Mouse (Mus musculus) MEL (cell line): Measurements from ENCODE around the gene Arhgap24. TPM values are rescaled to one million over a fixed set of nuclear protein-coding genes. Genes with fewer than 3 reads are reported as not detected.

ENCODE experiments used
- DNase-seq: peaks from one replicate; pipeline ENCODE4 v3.0.0; 2011; ENCODE audit warnings: low read depth, low spot score
- H3K27ac ChIP-seq: 2 replicates; pipeline ENCODE4 v1.5.1; 2012; ENCODE audit warnings: low read depth, mild to moderate bottlenecking, control low read depth, low read length, moderate library complexity; ENCODE audit not compliant: control insufficient read depth
- H3K27me3 ChIP-seq, 2 experiments: fragments of 150-350 bp in 1 of 2; sonication (generic) in 1 of 2; 2 replicates each; pipeline ENCODE4 v1.6.1; 2012; ENCODE audit warnings: low read length in 2 of 2, mild to moderate bottlenecking in 2 of 2, improper control_type of control experiment in 1 of 2, moderate library complexity in 1 of 2; ENCODE audit not compliant: insufficient read depth in 2 of 2, control insufficient read depth in 1 of 2
- H3K36me3 ChIP-seq, 2 experiments: 2 replicates each; pipeline ENCODE4 v1.6.1; 2012 to 2014; ENCODE audit warnings: low read length in 2 of 2, improper control_type of control experiment in 1 of 2, inconsistent platforms in 1 of 2, mild to moderate bottlenecking in 1 of 2; ENCODE audit not compliant: insufficient read depth in 2 of 2, control insufficient read depth in 1 of 2
- H3K4me1 ChIP-seq, 2 experiments: fragments of 150-350 bp in 1 of 2; sonication (generic) in 1 of 2; 2 replicates each; pipeline ENCODE4 v1.6.1; 2012; ENCODE audit warnings: low read length in 2 of 2, improper control_type of control experiment in 1 of 2, mild to moderate bottlenecking in 1 of 2; ENCODE audit not compliant: insufficient read depth in 2 of 2, control insufficient read depth in 1 of 2
- H3K4me3 ChIP-seq, 2 experiments: fragments of 150-350 bp in 1 of 2; sonication (generic) in 1 of 2; 2 replicates each; pipeline ENCODE4 v1.5.1; 2012; ENCODE audit warnings: low read depth in 2 of 2, low read length in 2 of 2, mild to moderate bottlenecking in 2 of 2, moderate library complexity in 2 of 2, control low read depth in 1 of 2, improper control_type of control experiment in 1 of 2; ENCODE audit not compliant: control insufficient read depth in 1 of 2, insufficient read depth in 1 of 2
- H3K79me2 ChIP-seq: 2 replicates; pipeline ENCODE4 v1.6.1; 2012; ENCODE audit warnings: mild to moderate bottlenecking, low read length, moderate library complexity; ENCODE audit not compliant: control insufficient read depth, poor library complexity, insufficient read depth
- H3K9ac ChIP-seq: 2 replicates; pipeline ENCODE4 v1.6.1; 2012; ENCODE audit warnings: low read depth, mild to moderate bottlenecking, control low read depth, low read length, moderate library complexity; ENCODE audit not compliant: control insufficient read depth, poor library complexity, severe bottlenecking
- H3K9me3 ChIP-seq: fragments of 150-350 bp; sonication (generic); replicated peaks from 2 replicates; pipeline ENCODE4 v1.6.1; 2012; ENCODE audit warnings: mild to moderate bottlenecking, low read length, improper control_type of control experiment, moderate library complexity; ENCODE audit not compliant: insufficient read depth
- BHLHE40 ChIP-seq: IDR thresholded peaks from 2 replicates; pipeline ENCODE4 v1.6.1; 2012; ENCODE audit warnings: low read depth, mild to moderate bottlenecking, inconsistent platforms, low read length, improper control_type of control experiment, borderline replicate concordance
- CHD1 ChIP-seq: IDR thresholded peaks from 2 replicates; pipeline ENCODE4 v1.6.1; 2012; ENCODE audit warnings: low read depth, mild to moderate bottlenecking, inconsistent platforms, low read length, improper control_type of control experiment
- CHD2 ChIP-seq: IDR thresholded peaks from 2 replicates; pipeline ENCODE4 v1.6.1; 2011; ENCODE audit warnings: low read length, improper control_type of control experiment
- ELF1 ChIP-seq: IDR thresholded peaks from 2 replicates; pipeline ENCODE4 v1.6.1; 2014; ENCODE audit warnings: low read depth, mild to moderate bottlenecking, inconsistent platforms, low read length, improper control_type of control experiment, moderate library complexity
- GABPA ChIP-seq: IDR thresholded peaks from 2 replicates; pipeline ENCODE4 v1.6.1; 2012; ENCODE audit warnings: low read depth, mild to moderate bottlenecking, inconsistent platforms, low read length, improper control_type of control experiment, moderate library complexity
- HCFC1 ChIP-seq: IDR thresholded peaks from 2 replicates; pipeline ENCODE4 v1.6.1; 2012; ENCODE audit warnings: low read depth, mild to moderate bottlenecking, inconsistent platforms, low read length, improper control_type of control experiment, moderate library complexity
- JUND ChIP-seq: IDR thresholded peaks from 2 replicates; pipeline ENCODE4 v1.6.1; 2011; ENCODE audit warnings: low read depth, mild to moderate bottlenecking, improper control_type of control experiment, low read length
- KAT2A ChIP-seq: conservative IDR thresholded peaks from 2 replicates; pipeline ENCODE4 v1.6.1; 2012; ENCODE audit warnings: low read depth, low read length, improper control_type of control experiment, inconsistent platforms
- MAFK ChIP-seq: IDR thresholded peaks from 2 replicates; pipeline ENCODE4 v1.6.1; 2011; ENCODE audit warnings: low read depth, mild to moderate bottlenecking, low read length, improper control_type of control experiment, borderline replicate concordance
- MAX ChIP-seq: IDR thresholded peaks from 2 replicates; pipeline ENCODE4 v1.6.1; 2011; ENCODE audit warnings: low read length, improper control_type of control experiment
- MAZ ChIP-seq: IDR thresholded peaks from 2 replicates; pipeline ENCODE4 v1.6.1; 2012; ENCODE audit warnings: low read depth, mild to moderate bottlenecking, inconsistent platforms, low read length, improper control_type of control experiment
- MEF2A ChIP-seq: IDR thresholded peaks from 2 replicates; pipeline ENCODE4 v1.6.1; 2014; ENCODE audit warnings: low read depth, mild to moderate bottlenecking, inconsistent platforms, low read length, improper control_type of control experiment; ENCODE audit not compliant: poor library complexity, insufficient replicate concordance, severe bottlenecking; ENCODE audit errors: extremely low read depth
- MYC ChIP-seq: IDR thresholded peaks from 2 replicates; pipeline ENCODE4 v1.6.1; 2011; ENCODE audit warnings: low read depth, mild to moderate bottlenecking, low read length, improper control_type of control experiment, moderate library complexity
- NRF1 ChIP-seq: IDR thresholded peaks from 2 replicates; pipeline ENCODE4 v1.6.1; 2014; ENCODE audit warnings: low read depth, mild to moderate bottlenecking, inconsistent platforms, low read length, improper control_type of control experiment, moderate library complexity; ENCODE audit not compliant: poor library complexity, insufficient read depth, severe bottlenecking
- POLR2A ChIP-seq, 2 experiments: IDR thresholded peaks; 2 replicates each; pipeline ENCODE4 v1.6.1; 2011 to 2012; ENCODE audit warnings: low read length in 2 of 2, mild to moderate bottlenecking in 2 of 2, control low read depth in 1 of 2, improper control_type of control experiment in 1 of 2, low read depth in 1 of 2, moderate library complexity in 1 of 2; ENCODE audit not compliant: control insufficient read depth in 1 of 2, insufficient read depth in 1 of 2, poor library complexity in 1 of 2
- POLR2AphosphoS5 ChIP-seq: IDR thresholded peaks from 2 replicates; pipeline ENCODE4 v1.6.1; 2012; ENCODE audit warnings: low read depth, borderline replicate concordance, mild to moderate bottlenecking, inconsistent platforms, low read length, moderate library complexity, mixed read lengths
- RCOR1 ChIP-seq: IDR thresholded peaks from 2 replicates; pipeline ENCODE4 v1.6.1; 2012; ENCODE audit warnings: low read depth, mild to moderate bottlenecking, inconsistent platforms, low read length, improper control_type of control experiment
- SIN3A ChIP-seq: IDR thresholded peaks from 2 replicates; pipeline ENCODE4 v1.6.1; 2012; ENCODE audit warnings: low read length, improper control_type of control experiment, inconsistent platforms
- SMC3 ChIP-seq: IDR thresholded peaks from 2 replicates; pipeline ENCODE4 v1.6.1; 2011; ENCODE audit warnings: low read depth, low read length, improper control_type of control experiment
- TBP ChIP-seq: IDR thresholded peaks from 2 replicates; pipeline ENCODE4 v1.8.0; 2011; ENCODE audit warnings: low read depth, low read length, improper control_type of control experiment
- TCF12 ChIP-seq: IDR thresholded peaks from 2 replicates; pipeline ENCODE4 v1.6.1; 2014; ENCODE audit warnings: low read depth, mild to moderate bottlenecking, inconsistent platforms, low read length, improper control_type of control experiment, moderate library complexity
- UBTF ChIP-seq: IDR thresholded peaks from 2 replicates; pipeline ENCODE4 v1.6.1; 2012; ENCODE audit warnings: low read depth, mild to moderate bottlenecking, inconsistent platforms, low read length, improper control_type of control experiment, moderate library complexity, borderline replicate concordance; ENCODE audit not compliant: insufficient read depth
- USF2 ChIP-seq, 2 experiments: IDR thresholded peaks; 2 replicates each; pipeline ENCODE4 v1.6.1; 2011 to 2012; ENCODE audit warnings: improper control_type of control experiment in 2 of 2, low read length in 2 of 2, borderline replicate concordance in 1 of 2, inconsistent platforms in 1 of 2, low read depth in 1 of 2, mild to moderate bottlenecking in 1 of 2; ENCODE audit not compliant: insufficient read depth in 1 of 2
- ZC3H11A ChIP-seq: IDR thresholded peaks from 2 replicates; pipeline ENCODE4 v1.6.1; 2012; ENCODE audit warnings: low read depth, mild to moderate bottlenecking, inconsistent platforms, low read length, improper control_type of control experiment
- ZMIZ1 ChIP-seq: IDR thresholded peaks from 2 replicates; pipeline ENCODE4 v1.6.1; 2012; ENCODE audit warnings: low read depth, mild to moderate bottlenecking, inconsistent platforms, low read length, improper control_type of control experiment, moderate library complexity
- ZNF384 ChIP-seq: IDR thresholded peaks from 2 replicates; pipeline ENCODE4 v1.6.1; 2012; ENCODE audit warnings: low read depth, mild to moderate bottlenecking, inconsistent platforms, low read length, improper control_type of control experiment
- polyA plus RNA-seq, 2 experiments: library from polyadenylated mRNA; stranded (reverse) in 1 of 2; unstranded in 1 of 2; fragments of >175 nt in 1 of 2; fragments of >200 nt in 1 of 2; gene quantifications; 2 replicates each; pipeline versions ENCODE4 v1.2.1 to v1.2.4; 2012; ENCODE audit warnings: low replicate concordance in 2 of 2, low read depth in 1 of 2; ENCODE audit not compliant: insufficient read length in 2 of 2, insufficient read depth in 1 of 2, missing spikeins in 1 of 2
- total RNA-seq: library from RNA; depleted of rRNA; stranded (reverse); fragments of 300-350 nt; gene quantifications from 2 replicates; pipeline ENCODE4 v1.2.3, GENCODE M21; 2012

The Arhgap24 gene
- total and polyA plus RNA-seq, 3 experiments: not detected

DNA sequence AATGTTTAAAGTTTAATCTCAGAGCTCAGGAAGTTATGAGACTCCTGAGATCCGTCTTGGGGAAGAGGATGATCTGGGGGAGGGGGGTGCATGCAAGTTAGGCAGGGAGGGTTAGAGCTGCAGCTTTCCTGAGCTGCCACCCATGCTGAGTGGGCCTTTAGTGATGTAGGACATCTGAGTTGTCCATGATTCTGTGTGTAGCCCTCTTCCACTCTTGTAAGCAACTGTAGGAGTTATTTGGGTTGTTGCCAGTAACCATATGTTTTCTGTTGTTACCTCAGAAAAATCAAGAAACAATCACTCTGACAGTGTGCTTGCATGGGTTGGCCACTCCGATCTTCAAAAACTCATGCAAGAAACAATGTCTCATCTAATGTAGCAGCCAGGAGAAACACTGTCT lies 370.6 kb downstream of the Arhgap24 start:
- no peak for DNase-seq
- no peak overlapping the region for H3K27ac ChIP-seq
- H3K9me3 ChIP-seq: no peaks in the 10 kb centered on the region
- H3K79me2 ChIP-seq: no peaks in the 10 kb centered on the region
- H3K27me3 ChIP-seq: no peaks in the 10 kb centered on the region
- TF ChIP-seq SIN3A (no peak), ZNF384 (no peak), ZMIZ1 (no peak), USF2 (IDR thresholded peaks at IDR 0.05; ENCODE audit: borderline replicate concordance in 1 of 2, insufficient read depth in 1 of 2, low read depth in 1 of 2, low read length in 2 of 2) (no peak), HCFC1 (no peak), MAFK (no peak), ZC3H11A (no peak), JUND (no peak), GABPA (no peak), CHD1 (no peak), RCOR1 (no peak), POLR2A (IDR thresholded peaks at IDR 0.05; ENCODE audit: control insufficient read depth in 1 of 2, insufficient read depth in 1 of 2, low read depth in 1 of 2, low read length in 2 of 2, poor library complexity in 1 of 2) (no peak), KAT2A (no peak), MEF2A (no peak), TCF12 (no peak), SMC3 (no peak), CHD2 (no peak)
- H3K9ac ChIP-seq: no peak overlapping the region
- H3K36me3 ChIP-seq: no peaks in the 10 kb centered on the region
- no peak overlapping the region for H3K4me3 ChIP-seq
- no peaks in the 10 kb centered on the region for H3K4me1 ChIP-seq

DNA sequence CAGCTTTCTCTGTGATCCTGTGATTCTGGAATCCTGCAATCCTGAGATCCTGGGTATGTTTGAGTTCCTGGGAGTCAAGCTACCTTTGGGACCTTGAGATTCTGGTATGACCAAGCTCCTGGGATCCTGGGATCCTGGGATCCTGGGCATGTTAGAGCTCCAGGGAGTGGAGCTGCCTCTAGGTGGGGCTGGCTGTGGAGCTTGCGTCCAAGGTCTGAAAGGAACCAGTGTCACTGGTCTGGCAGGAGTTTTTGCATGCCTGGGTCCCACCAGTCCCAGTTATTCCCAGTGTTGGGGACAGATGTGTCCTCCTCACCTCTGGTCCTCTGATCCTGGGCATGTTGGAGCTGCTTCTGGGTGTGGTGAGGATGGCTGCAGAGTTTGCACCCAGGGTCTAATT lies 372.6 kb downstream of the Arhgap24 start:
- Histone ChIP-seq H3K4me1 (no peaks in the 10 kb centered on the region), H3K9ac (no peak overlapping the region), H3K9me3 (no peaks in the 10 kb centered on the region), H3K27ac (no peak overlapping the region), H3K27me3 (no peaks in the 10 kb centered on the region), H3K79me2 (no peaks in the 10 kb centered on the region), H3K4me3 (no peak overlapping the region), H3K36me3 (no peaks in the 10 kb centered on the region)
- TF ChIP-seq ELF1: no peak
- no peak for TF ChIP-seq TCF12
- TF ChIP-seq TBP: no peak
- no peak for TF ChIP-seq MAFK
- TF ChIP-seq ZNF384: no peak
- TF ChIP-seq MAZ: no peak
- TF ChIP-seq USF2 (IDR thresholded peaks at IDR 0.05; ENCODE audit: borderline replicate concordance in 1 of 2, insufficient read depth in 1 of 2, low read depth in 1 of 2, low read length in 2 of 2): no peak
- no peak for TF ChIP-seq MYC
- TF ChIP-seq MEF2A: no peak
- TF ChIP-seq MAX: no peak
- TF ChIP-seq RCOR1: no peak
- no peak for TF ChIP-seq CHD1
- no peak for TF ChIP-seq ZC3H11A
- no peak for TF ChIP-seq KAT2A
- TF ChIP-seq UBTF: no peak
- TF ChIP-seq BHLHE40: no peak
- TF ChIP-seq NRF1: no peak
- no peak for TF ChIP-seq POLR2A (IDR thresholded peaks at IDR 0.05; ENCODE audit: control insufficient read depth in 1 of 2, insufficient read depth in 1 of 2, low read depth in 1 of 2, low read length in 2 of 2, poor library complexity in 1 of 2)
- TF ChIP-seq GABPA: no peak
- no peak for TF ChIP-seq POLR2AphosphoS5
- DNase-seq: no peak
